Mouse (Mus musculus): ENCODE measurements around the gene Dlx5. TPM values are rescaled to one million over a fixed set of nuclear protein-coding genes. Genes with fewer than 3 reads are reported as not detected.

Dlx5 gene
- polyA plus RNA-seq, 1 experiment from 2014 or later = not detected

Other genes with a start within 250 kb of the Dlx5 start
- gene Dlx6, start 18.8 kb downstream of the Dlx5 start, polyA plus RNA-seq (2018) = not detected in 3 replicates
- 1.1 to 2.2 TPM (median 1.5 TPM) in 3 replicates for gene Sdhaf3, start 73.9 kb upstream of the Dlx5 start, polyA plus RNA-seq (2018)

Data from macrophage (primary cell).